Mouse (Mus musculus) heart, embryonic 16.5 days (tissue): ENCODE results near the gene Dapk3. TPM values are rescaled to one million over a fixed set of nuclear protein-coding genes. Genes with fewer than 3 reads are reported as not detected.
"Not testable (repeated sequence)": the region's sequence is repeated elsewhere in the genome, so short reads cannot be mapped to it uniquely, and the experiment has no call there.

Source experiments
- ATAC-seq: fragments of 200-750 bp; cut with Nextera tagmentation; replicated peaks from 2 replicates; pipeline ENCODE4 v1.8.0; 2017; ENCODE audit warnings: moderate number of reproducible peaks; ENCODE audit not compliant: insufficient read depth, low FRiP score; ENCODE audit errors: extremely low read depth
- H3K27ac ChIP-seq: fragments of 300-500 bp; sonication (generic); 2 replicates; pipeline ENCODE4 v1.5.1; 2014; ENCODE audit warnings: mild to moderate bottlenecking, low read length, control low read depth, moderate library complexity
- H3K27me3 ChIP-seq: fragments of 300-500 bp; sonication (generic); 2 replicates; pipeline ENCODE4 v1.6.1; 2014; ENCODE audit warnings: low read length, mixed read lengths; ENCODE audit not compliant: control insufficient read depth, insufficient read depth
- H3K36me3 ChIP-seq: fragments of 300-500 bp; sonication (generic); 2 replicates; pipeline ENCODE4 v1.6.1; 2014; ENCODE audit not compliant: control insufficient read depth, insufficient read depth
- H3K4me1 ChIP-seq: fragments of 300-500 bp; sonication (generic); 2 replicates; pipeline ENCODE4 v1.6.1; 2014; ENCODE audit warnings: low read length, mixed read lengths; ENCODE audit not compliant: control insufficient read depth, insufficient read depth
- H3K4me2 ChIP-seq: fragments of 300-500 bp; sonication (generic); 2 replicates; pipeline ENCODE4 v1.6.1; 2014; ENCODE audit warnings: low read depth, mild to moderate bottlenecking, control low read depth, low read length
- H3K4me3 ChIP-seq: fragments of 300-500 bp; sonication (generic); 2 replicates; pipeline ENCODE4 v1.5.1; 2014; ENCODE audit warnings: mild to moderate bottlenecking, control low read depth, low read length
- H3K9ac ChIP-seq: fragments of 300-500 bp; sonication (generic); 2 replicates; pipeline ENCODE4 v1.6.1; 2014; ENCODE audit warnings: low read length, control low read depth
- H3K9me3 ChIP-seq: fragments of 300-500 bp; sonication (generic); replicated peaks from 2 replicates; pipeline ENCODE4 v1.6.1; 2016; ENCODE audit warnings: low read length; ENCODE audit not compliant: control insufficient read depth
- WGBS: fragments of 180-500 bp; shearing (Covaris S2); extraction: QIAGEN DNeasy Blood & Tissue Kit; methylation state at CpG from one replicate; pipeline ENCODE4 v1.1.7; 2014; 5-methylcytosine and 5-hydroxymethylcytosine counted together
- polyA plus RNA-seq: library from polyadenylated mRNA; unstranded; fragments of >200 nt; fragmentation: Nextera tagmentation; extraction: Ambion mirVana; gene quantifications from 2 replicates; pipeline ENCODE4 v1.2.1, GENCODE M21; 2015

Gene Dapk3
- polyA plus RNA-seq, 1 experiment from 2014 or later: 40.2 TPM

GRCm38 (mm10) chr10:81217964-81218363 is 35.2 kb downstream of the Dapk3 start:
- Histone ChIP-seq H3K4me2 (no peak overlapping the region), H3K9me3 (no peaks in the 10 kb centered on the region), H3K27ac (no peak overlapping the region), H3K36me3 (no peaks in the 10 kb centered on the region), H3K4me3 (no peak overlapping the region), H3K27me3 (no peaks in the 10 kb centered on the region), H3K9ac (no peak overlapping the region), H3K4me1 (no peaks in the 10 kb centered on the region)
- ATAC-seq: peak; percentile 64
- 32% methylated on average over 7 of the region's 7 CpGs for WGBS

- H3K4me1 ChIP-seq: no peaks in the 10 kb centered on the region
- no peak overlapping the region for H3K4me3 ChIP-seq
- no peak overlapping the region for H3K4me2 ChIP-seq
- no peaks in the 10 kb centered on the region for H3K36me3 ChIP-seq
- no peaks in the 10 kb centered on the region for H3K27me3 ChIP-seq
- no peak for ATAC-seq
- H3K9ac ChIP-seq: no peak overlapping the region
- no peaks in the 10 kb centered on the region for H3K9me3 ChIP-seq
- 79% methylated on average over 5 of the region's 5 CpGs for WGBS
- no peak overlapping the region for H3K27ac ChIP-seq
Measured at GRCm38 (mm10) chr10:81221402-81222015, 38.7 kb downstream of the Dapk3 start.

- ATAC-seq, H3K4me2 ChIP-seq, H3K9ac ChIP-seq, H3K27ac ChIP-seq, H3K4me3 ChIP-seq, H3K36me3 ChIP-seq, H3K9me3 ChIP-seq, H3K27me3 ChIP-seq, H3K4me1 ChIP-seq: not testable (repeated sequence)
- 51% methylated on average over 2 of the region's 2 CpGs for WGBS
Measured at GRCm38 (mm10) chr10:81223731-81224130, 40.9 kb downstream of the Dapk3 start.

GRCm38 (mm10) chr10:81229735-81230437 is 47.1 kb downstream of the Dapk3 start:
- WGBS: 8% methylated on average over 20 of the region's 20 CpGs
- Histone ChIP-seq H3K27ac (no peak overlapping the region), H3K27me3 (peaks cover 16% of the 10 kb centered on the region), H3K4me2 (peak overlapping the region; percentile 48), H3K36me3 (no peaks in the 10 kb centered on the region), H3K4me1 (0 out of 2 replicates have a peak, but pooled peaks cover 12% of the 10 kb centered on the region), H3K4me3 (peak overlapping the region; percentile 22; the same call in 1 of the 2 replicates), H3K9ac (no peak overlapping the region), H3K9me3 (no peaks in the 10 kb centered on the region)
- no peak for ATAC-seq

GRCm38 (mm10) chr10:81230438-81231332 is 47.9 kb downstream of the Dapk3 start, which contains the start of gene Atcay:
Gene Atcay, minus strand, starts transcription at chr10:81230833.
- peak within 1 kb of the TSS; percentile 48 for H3K4me2 ChIP-seq
- H3K27ac ChIP-seq: no peak within 1 kb of the TSS
- H3K27me3 ChIP-seq: peaks cover 16% of the 10 kb centered on the region
- ATAC-seq: no peak
- no peaks in the 10 kb centered on the region for H3K9me3 ChIP-seq
- no peak within 1 kb of the TSS for H3K9ac ChIP-seq
- 13% methylated on average over 27 of the region's 27 CpGs for WGBS
- H3K36me3 ChIP-seq: no peaks in the 10 kb centered on the region
- H3K4me3 ChIP-seq: peak within 1 kb of the TSS; percentile 22; the same call in 1 of the 2 replicates
- 0 out of 2 replicates have a peak, but pooled peaks cover 12% of the 10 kb centered on the region for H3K4me1 ChIP-seq

GRCm38 (mm10) chr10:81231436-81231835 is 48.6 kb downstream of the Dapk3 start:
- H3K27me3 ChIP-seq: peaks cover 16% of the 10 kb centered on the region
- WGBS: 51% methylated on average over 7 of the region's 7 CpGs

GRCm38 (mm10) chr10:81232580-81233225 is 49.9 kb downstream of the Dapk3 start, which contains the start of gene Zfr2:
Gene Zfr2, plus strand, starts transcription at chr10:81233155.
- Histone ChIP-seq H3K27ac (0 out of 2 replicates have a peak within 1 kb of the TSS, but pooled peaks have one; percentile 39), H3K4me3 (peak within 1 kb of the TSS; percentile 85), H3K9ac (peak within 1 kb of the TSS; percentile 88), H3K4me1 (0 out of 2 replicates have a peak, but pooled peaks cover 12% of the 10 kb centered on the region), H3K27me3 (peaks cover 16% of the 10 kb centered on the region), H3K4me2 (peak within 1 kb of the TSS; percentile 75), H3K9me3 (no peaks in the 10 kb centered on the region), H3K36me3 (no peaks in the 10 kb centered on the region)
- peak; percentile 82 for ATAC-seq
- WGBS: 7% methylated on average over 29 of the region's 29 CpGs

More at GRCm38 (mm10) chr10:81231436-81231835, 48.6 kb downstream of the Dapk3 start:
- Histone ChIP-seq H3K9ac (no peak overlapping the region), H3K9me3 (no peaks in the 10 kb centered on the region), H3K4me3 (no peak overlapping the region), H3K4me1 (0 out of 2 replicates have a peak, but pooled peaks cover 12% of the 10 kb centered on the region), H3K4me2 (no peak overlapping the region), H3K27ac (no peak overlapping the region), H3K36me3 (no peaks in the 10 kb centered on the region)
- no peak for ATAC-seq

- Histone ChIP-seq H3K27ac (0 out of 2 replicates have a peak overlapping the region, but pooled peaks have one; percentile 39), H3K4me2 (peak overlapping the region; percentile 75), H3K27me3 (peaks cover 16% of the 10 kb centered on the region), H3K36me3 (no peaks in the 10 kb centered on the region), H3K9me3 (no peaks in the 10 kb centered on the region), H3K4me3 (peak overlapping the region; percentile 85), H3K9ac (peak overlapping the region; percentile 88), H3K4me1 (0 out of 2 replicates have a peak, but pooled peaks cover 12% of the 10 kb centered on the region)
- under 1% methylated on average over 21 of the region's 28 CpGs for WGBS
- ATAC-seq: peak; percentile 49
Measured at GRCm38 (mm10) chr10:81233226-81233585, 50.4 kb downstream of the Dapk3 start.
